ENCODE assay signal across 8 mouse cellular contexts in the genomic region with DNA sequence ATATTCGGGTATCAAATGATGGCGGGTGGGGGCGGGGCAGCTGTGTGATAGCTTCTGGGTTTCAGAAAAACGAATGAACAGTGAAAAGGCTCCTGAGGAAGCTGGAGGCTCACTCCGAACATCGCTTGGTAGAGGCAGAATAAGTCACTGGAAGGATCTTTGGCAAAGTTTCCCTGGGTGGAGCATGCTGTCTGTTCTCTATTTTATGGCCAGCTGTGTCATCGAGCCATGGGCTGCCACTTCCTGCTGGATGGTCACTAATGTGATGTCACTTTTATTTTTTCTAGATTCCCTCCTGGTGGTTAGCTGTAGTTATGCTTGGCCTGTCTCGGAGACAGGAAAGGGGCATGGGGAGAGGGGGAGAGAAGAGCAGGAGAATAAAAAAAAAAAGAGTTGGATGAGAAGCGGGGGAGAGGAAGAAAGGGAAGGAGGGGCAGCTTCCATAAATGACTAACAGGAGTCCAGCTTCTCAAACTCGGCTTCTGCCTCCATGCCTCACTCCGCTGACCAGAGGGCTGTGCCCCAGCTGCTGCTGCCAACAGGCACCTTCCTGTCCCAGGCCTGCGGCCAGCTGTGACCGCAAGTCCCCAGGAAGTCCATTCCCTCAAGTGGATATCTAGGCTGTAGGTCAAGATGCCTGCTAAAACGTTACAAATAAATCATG. TPM values are rescaled to one million over a fixed set of nuclear protein-coding genes. Genes with fewer than 3 reads are reported as not detected.
DNase-seq lines count a peak whose midpoint lies in the region; ATAC-seq and TF ChIP-seq lines count a peak whose summit lies in the region.

No protein-coding gene starts in this region.

- H3K9me3 ChIP-seq in lung, embryonic 16.5 days (ENCODE audit: control insufficient read depth, low read length): no peaks in the 10 kb centered on the region

- peak overlapping the region; percentile 52; the same call in 1 of the 2 replicates for H3K27ac ChIP-seq in kidney, adult 2 months (ENCODE audit: insufficient read depth, low read depth, low read length)
- peak overlapping the region; percentile 41; the same call in 1 of the 2 replicates for H3K27ac ChIP-seq in lung, embryonic 16.5 days (ENCODE audit: low read length)

- no peaks in the 10 kb centered on the region for H3K36me3 ChIP-seq in kidney, adult 2 months (ENCODE audit: control insufficient read depth, insufficient read depth, low read length)
- H3K36me3 ChIP-seq in lung, embryonic 16.5 days (ENCODE audit: control insufficient read depth, insufficient read depth, low read length): no peaks in the 10 kb centered on the region

- no peak for TF ChIP-seq CTCF in kidney, adult 2 months (conservative IDR thresholded peaks at IDR 0.05; ENCODE audit: insufficient read depth, insufficient read length, low read depth, low read length)

- TF ChIP-seq POLR2A in kidney, adult 2 months (IDR thresholded peaks at IDR 0.05; ENCODE audit: low read depth, low read length): no peak

- no peaks in the 10 kb centered on the region for H3K4me1 ChIP-seq in kidney, adult 2 months (ENCODE audit: control insufficient read depth, insufficient read depth, low read length)
- peaks cover 7% of the 10 kb centered on the region for H3K4me1 ChIP-seq in lung, embryonic 16.5 days (replicated peaks; ENCODE audit: control insufficient read depth, insufficient read depth, low read length)

- ATAC-seq in lung, embryonic 16.5 days (ENCODE audit: low read depth): peak; percentile 71

- 0 out of 2 replicates have a peak overlapping the region, but pooled peaks have one; percentile 7 for H3K4me3 ChIP-seq in kidney, adult 2 months (ENCODE audit: insufficient read depth, low read depth, low read length)
- no peak overlapping the region; the same call in 1 of the 2 replicates for H3K4me3 ChIP-seq in lung, embryonic 16.5 days (ENCODE audit: low read length)

- DNase-seq in adipocyte (ENCODE audit: low spot score): peak; percentile 98
- peak; percentile 59 for DNase-seq in embryo, embryonic 11 days
- peak; percentile 61 to 72 for DNase-seq in heart, adult 9 months (ENCODE audit: low spot score in 2 of 2)
- peak; percentile 65 for DNase-seq in kidney, adult 2 months
- DNase-seq in retina, embryonic 14.5 days (ENCODE audit: low spot score): peak; percentile 78
- no peak for DNase-seq in right cerebral cortex, postnatal 25 days
- DNase-seq in left cerebral cortex, adult 18-20 months (ENCODE audit: low spot score in 2 of 2): no peak

- H3K9ac ChIP-seq in lung, embryonic 16.5 days (ENCODE audit: low read length): no peak overlapping the region

- WGBS in kidney, adult 2 months: 4% methylated on average over 14 of the region's 14 CpGs
- 5% methylated on average over 14 of the region's 14 CpGs for WGBS in lung, embryonic 16.5 days

- H3K27me3 ChIP-seq in kidney, adult 2 months (replicated peaks; ENCODE audit: control insufficient read depth, insufficient read depth, low read length): no peaks in the 10 kb centered on the region
- H3K27me3 ChIP-seq in lung, embryonic 16.5 days (ENCODE audit: control insufficient read depth, insufficient read depth, low read depth, low read length): no peaks in the 10 kb centered on the region

- peak overlapping the region; percentile 33 for H3K4me2 ChIP-seq in lung, embryonic 16.5 days (ENCODE audit: low read depth, low read length)

RNA-seq across cellular contexts. Expression of gene Cd300e, which starts 9.8 kb away (rescaled TPM):
- polyA plus RNA-seq in kidney, adult 2 months (2012; rRNA removed): 0.12 and 0.13 TPM in 2 replicates
- 0.06 TPM in 1 of 2 replicates, not detected in the other for polyA plus RNA-seq in lung, embryonic 16.5 days (2015; fragmentation: Nextera tagmentation; extraction: Ambion mirVana)
- not detected for total RNA-seq in left cerebral cortex, adult 18-20 months (2021)

RNA-seq across cellular contexts. Expression of gene Rab37, which starts 19.5 kb away (rescaled TPM):
- 0.42 and 1.1 TPM in 2 replicates for polyA plus RNA-seq in kidney, adult 2 months (2012; rRNA removed)
- 1.1 and 1.5 TPM in 2 replicates for polyA plus RNA-seq in lung, embryonic 16.5 days (2015; fragmentation: Nextera tagmentation; extraction: Ambion mirVana)
- 1 to 10 TPM; 3.3 to 3.8 TPM for total RNA-seq in left cerebral cortex, adult 18-20 months (2021)

RNA-seq across cellular contexts. Expression of gene Cd300ld3, which starts 23.6 kb away (rescaled TPM):
- polyA plus RNA-seq in kidney, adult 2 months (2012; rRNA removed): 8.1 and 15.8 TPM in 2 replicates
- polyA plus RNA-seq in lung, embryonic 16.5 days (2015; fragmentation: Nextera tagmentation; extraction: Ambion mirVana): not detected in 2 replicates
- total RNA-seq in left cerebral cortex, adult 18-20 months (2021): under 1 TPM; 0.60 to 0.82 TPM

RNA-seq across cellular contexts. Expression of gene Cd300ld5, which starts 34.2 kb away (rescaled TPM):
- polyA plus RNA-seq in kidney, adult 2 months (2012; rRNA removed): 0.86 and 3.6 TPM in 2 replicates
- polyA plus RNA-seq in lung, embryonic 16.5 days (2015; fragmentation: Nextera tagmentation; extraction: Ambion mirVana): not detected in 2 replicates
- under 1 TPM; 0.60 to 0.82 TPM for total RNA-seq in left cerebral cortex, adult 18-20 months (2021)

RNA-seq across cellular contexts. Expression of gene Cd300ld4, which starts 45.0 kb away (rescaled TPM):
- polyA plus RNA-seq in kidney, adult 2 months (2012; rRNA removed): 2.3 TPM in 1 of 2 replicates, not detected in the other
- polyA plus RNA-seq in lung, embryonic 16.5 days (2015; fragmentation: Nextera tagmentation; extraction: Ambion mirVana): not detected in 2 replicates
- not detected for total RNA-seq in left cerebral cortex, adult 18-20 months (2021)

Comparison
In these comparisons a context has a peak if more than half of its experiments do, and no peak if none do; other contexts are left out.
1. DNase-seq: peak in adipocyte (single experiment), embryo, embryonic 11 days (single experiment), heart, adult 9 months (2 of 2), kidney, adult 2 months (single experiment) and retina, embryonic 14.5 days (single experiment); none in right cerebral cortex, postnatal 25 days (single experiment) and left cerebral cortex, adult 18-20 months (0 of 2).